Mouse (Mus musculus) spleen, postnatal 0 days (tissue): Measurements from ENCODE around the gene Gm21812. TPM values are rescaled to one million over a fixed set of nuclear protein-coding genes. Genes with fewer than 3 reads are reported as not detected.

ENCODE experiments used
- polyA plus RNA-seq: library from polyadenylated mRNA; unstranded; fragments of >200 nt; fragmentation: Nextera tagmentation; extraction: Ambion mirVana; gene quantifications from 2 replicates; pipeline ENCODE4 v1.2.1, GENCODE M21; 2015

Gm21812 gene
- not detected in 2 replicates for polyA plus RNA-seq

DNA sequence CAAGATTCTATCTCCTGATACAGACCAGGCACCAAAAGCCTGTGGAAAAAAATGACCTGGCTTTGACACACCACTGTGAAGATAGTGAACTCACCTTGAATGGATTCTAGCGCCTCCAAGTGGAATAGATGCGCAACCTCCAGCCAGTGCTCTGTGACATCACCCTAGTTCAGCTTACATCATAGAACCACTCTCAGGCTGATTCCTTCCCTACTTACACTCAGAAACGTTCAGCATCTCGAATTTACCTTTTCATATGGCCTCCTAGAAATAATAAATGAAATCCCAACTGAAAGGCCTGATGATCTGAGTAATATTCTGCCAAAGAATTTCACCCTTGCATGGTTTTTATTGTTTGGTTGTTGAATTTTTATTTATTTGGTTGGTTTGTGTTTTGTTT is at the start of gene Gm21812:
Gene Gm21812, minus strand, starts transcription at position 101 of the 400 bp plus-strand sequence.

Other genes starting within 250 kb of the Gm21812 start
- gene Gm21292, start 213.3 kb downstream of the Gm21812 start, polyA plus RNA-seq: not detected in 2 replicates
- gene Gm21721, start 145.0 kb downstream of the Gm21812 start, polyA plus RNA-seq: not detected in 2 replicates
- not detected in 2 replicates for gene Gm21874, start 69.0 kb upstream of the Gm21812 start, polyA plus RNA-seq